Mouse (Mus musculus): ENCODE measurements around the gene Otos. TPM values are rescaled to one million over a fixed set of nuclear protein-coding genes. Genes with fewer than 3 reads are reported as not detected.

Otos gene
- under 1 TPM; 0.15 to 0.35 TPM for total RNA-seq (2021)

GRCm38 (mm10) chr1:92648673-92649072, at the start of gene Otos:
Otos (minus strand) TSS chr1:92648841.
- DNase-seq, result peak; percentile 73 to 79

- DNase-seq, result peak; percentile 59 to 71
Measured at GRCm38 (mm10) chr1:92696848-92697247, 48.2 kb upstream of the Otos start.

DNA sequence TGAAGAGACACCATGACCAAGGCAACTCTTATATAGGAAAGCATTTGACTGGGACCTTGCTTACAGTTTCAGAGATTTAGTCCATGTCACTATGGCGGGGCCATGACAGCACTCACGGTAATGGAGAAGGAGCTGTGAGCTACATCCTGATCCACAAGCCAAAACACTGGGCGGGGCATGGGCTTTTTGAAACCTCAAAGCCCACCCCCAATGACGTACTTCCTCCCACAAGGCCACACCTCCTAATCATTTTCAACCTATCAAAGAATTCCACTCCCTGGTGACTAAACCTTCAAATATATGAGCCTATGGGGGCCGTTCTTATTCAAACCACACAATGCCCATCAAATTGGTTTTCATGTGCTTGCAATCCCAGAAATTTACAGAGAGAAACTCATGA, 47.1 kb upstream of the Otos start:
- DNase-seq, result no peak

DNA sequence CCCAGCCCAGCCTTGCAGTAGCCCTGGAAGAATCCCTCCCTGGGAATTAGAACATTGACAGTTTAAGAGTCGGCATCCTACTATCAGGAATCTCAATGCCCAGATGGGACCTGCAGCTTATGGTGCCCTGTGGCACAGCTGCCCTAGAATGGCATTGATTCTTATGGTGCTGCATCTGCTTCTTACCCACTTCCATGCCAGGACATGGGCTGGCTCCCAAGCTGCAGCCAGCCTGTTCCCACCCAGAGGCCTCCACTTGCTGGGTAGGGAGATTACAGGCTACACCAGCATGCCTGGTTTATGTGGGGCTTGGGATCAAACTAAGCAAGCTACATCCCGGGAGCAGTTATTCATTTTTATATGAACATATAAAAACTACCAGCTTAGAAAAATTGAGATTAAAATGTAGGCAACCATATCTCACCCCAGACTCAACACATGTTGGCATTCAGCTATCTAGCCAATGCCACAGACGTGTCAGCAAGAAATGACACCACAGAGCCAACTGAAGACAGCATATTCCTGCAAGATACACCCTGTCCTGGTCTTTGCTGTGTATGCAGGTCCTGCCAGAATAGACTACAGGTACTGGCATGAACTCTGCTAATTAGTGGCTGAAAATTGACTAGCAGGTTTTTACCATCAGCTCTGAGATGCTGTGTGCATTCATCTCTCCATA, 42.7 kb upstream of the Otos start:
- DNase-seq, result no peak

DNA sequence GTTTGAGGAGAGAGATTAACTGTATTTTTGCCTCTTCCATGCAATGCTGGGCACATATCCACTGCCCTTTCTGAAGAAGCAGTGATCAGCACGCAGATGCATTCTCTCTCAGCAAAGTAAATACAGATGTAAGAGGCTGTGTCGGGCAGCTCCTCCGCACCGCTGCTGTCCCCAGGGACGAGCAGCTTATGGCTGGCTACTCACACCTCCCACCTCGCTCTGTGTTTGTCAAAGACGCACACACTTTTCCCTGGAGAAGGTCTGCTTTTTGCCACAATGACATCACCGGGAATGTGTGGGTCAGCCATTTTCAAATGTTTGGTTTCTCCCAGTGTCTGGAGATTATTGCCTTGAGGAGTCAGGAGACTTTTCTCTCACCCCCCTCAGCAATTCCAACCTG, 38.4 kb upstream of the Otos start:
- DNase-seq, result no peak

- DNase-seq, result peak; percentile 63 to 72
Measured at GRCm38 (mm10) chr1:92683151-92683550, 34.5 kb upstream of the Otos start.

DNA sequence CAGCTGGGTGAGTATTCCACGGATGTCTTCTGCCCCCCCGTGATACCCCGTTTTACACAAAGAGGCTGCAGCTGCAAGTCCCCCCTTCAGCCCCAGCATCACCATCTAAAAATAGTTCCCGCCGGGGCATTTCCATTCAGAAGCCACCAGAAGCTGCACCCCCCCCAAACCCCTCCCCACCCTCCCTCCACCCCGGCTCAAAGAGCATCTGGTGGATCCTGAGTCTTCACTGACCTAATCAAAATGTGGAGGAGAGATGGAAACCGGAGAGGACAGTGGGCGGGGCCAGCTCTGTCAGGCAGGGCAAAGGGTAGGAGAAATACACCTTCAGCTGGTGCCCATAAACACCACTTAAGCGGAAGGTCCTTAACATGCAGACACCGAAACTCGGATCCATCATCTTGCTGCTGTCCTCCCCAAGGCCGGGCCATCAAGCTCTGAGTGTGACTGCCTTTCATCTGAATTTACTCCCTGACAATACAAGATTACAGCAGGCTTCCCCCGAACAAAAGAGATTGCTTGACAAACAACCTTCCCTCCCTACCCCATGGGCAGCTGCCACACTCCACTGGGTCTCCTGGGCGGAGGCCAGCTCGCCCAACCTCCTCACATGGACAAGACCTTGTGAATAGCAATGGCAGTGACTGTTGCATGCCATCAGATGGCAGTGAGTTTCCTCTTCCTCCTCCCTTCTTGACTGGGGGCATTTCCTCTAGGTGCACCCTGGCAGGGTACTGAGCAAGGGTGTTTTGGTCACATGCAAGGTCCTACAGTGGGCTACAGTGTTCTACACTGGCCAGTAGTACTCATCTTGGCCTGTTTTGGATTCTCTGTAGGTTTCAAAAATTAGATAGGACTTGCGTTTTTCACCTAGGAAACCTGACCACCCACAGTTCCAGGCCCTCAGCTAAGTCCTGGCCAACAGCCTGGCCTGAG, 32.3 kb upstream of the Otos start:
- no peak for DNase-seq

- no peak for DNase-seq
Measured at GRCm38 (mm10) chr1:92678757-92679156, 30.1 kb upstream of the Otos start.

DNA sequence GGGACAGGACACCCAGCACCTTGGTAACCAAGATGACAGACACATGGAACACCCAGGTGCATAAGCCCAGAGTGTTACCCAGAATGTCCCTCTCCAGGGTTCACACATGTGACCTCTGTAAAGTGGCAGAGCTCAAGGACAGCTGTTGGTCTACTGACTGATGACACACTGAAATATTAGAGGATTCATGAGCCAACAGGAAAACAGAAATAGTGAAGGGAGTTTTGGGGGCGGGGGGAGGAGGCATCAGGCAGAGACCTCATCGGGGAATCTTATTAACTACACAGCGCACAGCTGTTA, 28.0 kb upstream of the Otos start:
- no peak for DNase-seq

DNA sequence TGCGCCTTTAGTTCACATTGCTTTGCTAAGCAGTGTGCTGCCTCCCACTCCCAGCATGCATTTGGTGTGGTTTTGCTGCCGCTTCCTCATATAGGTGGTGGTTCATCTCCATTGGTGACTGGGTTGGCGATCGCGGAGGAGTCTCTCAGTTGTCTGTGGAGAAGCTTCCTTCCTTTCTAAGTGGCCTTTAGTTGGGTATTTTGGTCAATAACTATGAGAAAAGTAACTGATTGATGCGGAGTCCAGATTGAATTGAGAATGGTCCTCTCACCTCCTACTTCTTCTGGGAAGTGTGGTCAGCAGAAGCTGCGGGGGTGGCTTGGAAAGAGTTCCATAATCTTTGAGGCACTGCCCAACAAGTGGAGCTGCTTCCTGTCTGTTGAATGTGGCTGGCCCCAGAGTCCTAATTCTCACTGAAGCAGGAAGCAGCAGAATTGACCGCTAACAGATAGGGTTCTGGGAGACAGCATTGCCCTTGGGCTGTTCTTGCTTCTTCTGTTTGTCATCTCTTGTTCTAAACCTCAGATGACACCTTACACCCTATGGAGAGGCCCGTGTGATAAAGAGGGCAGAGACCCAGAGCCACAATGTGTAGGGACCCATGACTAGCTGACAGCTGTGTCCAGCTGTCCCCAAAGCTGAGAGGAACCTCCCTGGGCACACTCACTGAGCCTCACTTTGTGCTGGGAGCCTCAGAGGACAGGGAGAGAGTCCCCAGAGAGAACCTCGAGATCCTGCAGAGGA, 27.5 kb upstream of the Otos start:
- no peak for DNase-seq

DNA sequence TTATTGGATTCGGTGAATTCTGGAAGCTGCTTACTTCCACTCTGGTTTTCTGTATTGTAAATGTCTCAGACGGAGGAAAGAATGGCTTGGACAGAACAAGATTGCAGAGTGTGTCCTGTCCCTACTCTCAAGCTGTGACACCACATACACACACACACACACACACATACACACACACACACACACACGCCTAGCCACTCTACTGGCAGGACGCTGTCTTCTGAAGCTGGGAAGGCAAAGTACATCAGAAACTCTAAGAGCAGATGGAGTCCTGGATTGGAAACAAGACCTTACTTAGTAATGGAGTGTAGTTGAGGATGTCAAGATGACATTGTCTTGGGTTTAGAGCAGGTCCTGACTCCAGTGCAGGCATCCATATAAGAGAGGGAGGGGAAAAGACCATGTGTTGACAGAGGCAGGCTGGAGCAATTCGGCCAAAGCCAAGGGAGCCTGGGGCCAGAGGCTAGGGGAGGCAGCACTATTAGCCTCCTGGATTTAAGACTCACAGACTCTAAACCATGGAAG, 24.7 kb upstream of the Otos start:
- DNase-seq, result no peak

DNA sequence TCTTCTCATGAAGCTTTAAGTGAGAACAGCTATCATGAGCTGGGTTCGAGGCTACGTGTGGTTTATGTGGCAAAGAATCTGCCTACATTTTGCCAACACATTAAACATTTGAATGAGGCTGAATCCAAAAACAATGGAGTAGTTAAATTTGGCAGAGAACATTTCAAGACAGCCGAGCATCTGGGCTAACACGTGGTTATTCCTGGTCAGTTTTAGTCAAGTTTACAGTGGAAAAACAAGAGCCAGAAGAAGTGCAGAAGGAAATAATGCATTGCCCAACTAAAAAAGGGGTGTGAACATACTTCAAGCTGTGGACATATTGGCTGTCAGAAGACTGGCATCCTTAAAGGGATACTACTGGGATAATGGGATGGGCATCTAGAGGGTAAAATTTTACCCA, 22.7 kb upstream of the Otos start:
- no peak for DNase-seq

DNA sequence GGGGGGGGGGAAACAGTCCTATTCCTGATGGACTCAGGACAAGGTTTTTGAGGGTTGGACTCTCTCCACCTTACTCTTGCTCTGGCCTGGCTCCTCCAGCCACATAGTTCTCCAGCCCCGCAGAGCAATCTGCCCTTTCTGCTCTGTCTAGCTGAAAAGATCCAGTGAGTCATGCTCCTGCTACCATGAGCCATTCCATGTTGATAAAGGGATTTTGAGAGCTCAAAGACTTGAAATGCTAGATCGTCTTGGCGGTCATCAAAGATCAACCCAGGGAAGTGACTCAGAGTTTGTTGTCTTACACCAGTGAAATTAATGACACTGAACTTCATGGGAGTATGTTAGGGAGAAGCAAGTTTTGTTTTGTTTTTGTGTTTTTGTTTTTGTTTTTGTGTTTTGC, 20.8 kb upstream of the Otos start:
- DNase-seq, result no peak

- no peak for DNase-seq
Measured at GRCm38 (mm10) chr1:92667106-92667505, 18.5 kb upstream of the Otos start.

- no peak for DNase-seq
Measured at GRCm38 (mm10) chr1:92659392-92659791, 10.8 kb upstream of the Otos start.

- no peak for DNase-seq
Measured at GRCm38 (mm10) chr1:92657025-92657820, 8.6 kb upstream of the Otos start.

GRCm38 (mm10) chr1:92654676-92655075, 6.0 kb upstream of the Otos start:
- no peak for DNase-seq

DNA sequence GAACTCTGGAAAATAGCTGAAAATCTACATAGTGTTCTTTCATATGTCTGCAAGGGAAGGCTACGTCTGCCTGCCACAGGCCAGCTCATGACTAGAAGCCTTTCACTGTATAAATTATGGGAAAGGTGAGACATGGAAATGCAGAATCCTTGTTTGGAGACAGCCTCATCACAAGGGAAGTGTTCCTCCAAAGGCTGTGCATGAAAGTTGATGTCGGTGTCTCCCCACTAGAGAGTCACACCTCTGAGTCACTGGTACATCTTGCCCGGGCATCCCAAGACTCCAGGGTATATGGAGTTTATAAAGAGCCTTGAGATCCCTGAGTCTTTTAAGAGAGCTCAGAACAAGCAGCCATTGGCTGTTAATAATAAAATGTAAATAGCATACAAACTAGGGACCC, 4.5 kb upstream of the Otos start:
- no peak for DNase-seq

DNA sequence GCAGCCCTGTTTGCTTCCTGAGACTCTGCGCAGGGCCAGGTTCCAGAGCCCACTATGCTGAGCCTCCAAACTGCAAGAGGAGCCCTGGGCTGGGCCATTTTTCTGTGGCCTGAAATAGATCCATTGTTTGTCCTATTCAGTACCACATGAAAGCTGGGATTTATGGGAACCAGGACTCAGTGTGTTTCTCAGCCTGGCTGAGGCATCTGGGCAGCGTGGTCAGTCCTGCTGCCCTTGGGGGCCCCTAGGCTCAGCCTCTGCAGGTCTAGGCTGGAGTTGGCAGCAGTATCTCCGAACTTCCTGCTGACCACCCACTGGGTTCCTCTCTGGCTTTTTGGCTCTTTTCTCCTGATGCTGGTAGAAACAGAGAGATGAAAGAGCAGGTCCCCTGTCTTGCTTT, 2.8 kb upstream of the Otos start:
- DNase-seq, result no peak

GRCm38 (mm10) chr1:92648197-92648596, 444 bp downstream of the Otos start:
- DNase-seq, result no peak

GRCm38 (mm10) chr1:92647752-92648151, 889 bp downstream of the Otos start:
- DNase-seq, result peak; percentile 68 to 70

DNA sequence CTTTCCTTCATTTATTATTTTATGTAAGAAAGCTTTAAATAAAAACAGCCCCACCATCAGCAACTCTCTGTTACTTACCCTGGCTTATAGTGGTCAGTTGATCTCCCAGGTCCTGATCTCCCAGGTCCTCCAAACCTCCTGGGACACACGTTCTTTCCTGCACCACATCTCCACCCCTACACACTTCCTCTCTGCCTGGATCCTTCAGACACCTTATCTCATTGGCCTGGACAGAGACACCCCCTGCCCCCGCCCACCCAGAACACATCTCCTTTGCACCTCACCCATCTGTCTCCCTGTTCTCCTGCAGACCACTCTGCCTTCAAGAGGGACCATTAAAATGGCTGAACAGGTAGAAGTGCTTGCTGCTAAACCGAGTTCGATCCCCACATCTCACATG, 1.6 kb downstream of the Otos start:
- DNase-seq, result no peak
